Mouse (Mus musculus) liver, adult (tissue): Measurements from ENCODE around the gene Gm20388.

Experiments used
- GATA4 ChIP-seq: IDR thresholded peaks from 2 replicates; pipeline ENCODE4 v1.6.1; 2014; ENCODE audit warnings: mild to moderate bottlenecking, low read length; ENCODE audit not compliant: insufficient replicate concordance

Gm20388 gene

DNA sequence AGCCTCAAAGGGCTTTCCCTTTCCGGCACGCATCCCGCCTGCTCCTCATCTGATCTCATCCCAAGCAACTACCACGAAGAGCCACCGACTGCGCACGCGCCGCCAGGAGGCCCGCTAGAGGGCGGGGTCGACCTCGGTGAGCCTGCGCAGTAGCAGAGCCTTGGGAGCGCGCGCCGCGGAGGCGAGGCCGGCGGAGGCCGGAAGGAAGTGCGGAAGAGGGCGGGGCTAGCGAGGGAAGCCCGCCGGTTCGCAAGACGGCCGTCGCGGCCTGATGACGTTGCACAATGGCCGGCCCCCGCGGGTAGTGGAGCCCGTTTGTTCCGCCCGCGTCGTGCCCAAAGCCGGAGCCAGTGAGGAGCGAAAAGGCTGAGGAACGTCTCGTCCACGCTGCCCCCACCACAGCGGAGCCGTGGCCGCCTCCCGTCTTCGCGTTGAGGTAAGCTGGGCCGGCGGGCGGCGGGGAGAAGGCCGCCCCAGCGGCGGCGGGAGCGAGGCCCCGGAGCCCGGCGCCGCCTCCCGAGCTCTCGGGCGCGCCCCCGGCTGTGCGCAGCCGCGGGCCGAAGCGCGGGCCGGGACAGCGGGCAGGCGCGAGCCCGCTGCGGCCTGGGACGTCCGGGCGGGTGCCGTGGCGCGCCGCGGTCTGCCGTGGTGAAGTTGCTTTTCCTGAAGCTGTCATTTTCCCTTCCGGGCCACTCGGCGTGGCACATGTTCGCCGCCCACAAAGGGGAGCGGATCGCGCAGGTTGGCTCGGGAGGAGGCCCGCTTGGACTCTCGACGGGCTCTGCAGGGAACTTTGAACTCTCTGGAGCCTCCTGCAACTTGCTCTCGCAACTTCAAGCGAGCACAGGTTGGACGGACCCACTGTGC, 2466.0 kb downstream of the Gm20388 start, which contains the start of gene Zc3h18:
Gene Zc3h18 (plus strand): TSS at position 245 of the 867 bp plus-strand sequence.
- TF ChIP-seq GATA4: peak; percentile 47; the same call in 1 of the 2 replicates

DNA sequence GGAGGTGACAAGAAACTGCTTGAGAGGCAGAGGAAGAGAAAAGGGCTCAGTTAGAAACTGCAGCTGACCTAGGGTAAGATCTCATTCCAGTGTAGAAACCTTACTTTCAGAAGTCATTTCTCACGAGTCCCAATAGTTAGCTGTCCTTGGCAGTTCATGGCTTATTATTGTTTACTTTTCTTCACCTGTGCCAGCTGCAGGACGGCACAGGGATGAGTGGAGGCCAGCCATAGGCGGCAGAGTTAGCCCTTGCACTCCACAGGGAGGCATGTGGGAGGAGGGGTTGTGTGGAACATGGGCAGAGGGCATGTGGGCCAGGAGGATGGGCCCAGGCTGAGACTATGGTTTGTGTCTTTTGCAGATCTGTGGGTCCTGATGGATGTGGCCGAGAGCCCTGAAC, 2472.4 kb downstream of the Gm20388 start:
- TF ChIP-seq GATA4: no peak

DNA sequence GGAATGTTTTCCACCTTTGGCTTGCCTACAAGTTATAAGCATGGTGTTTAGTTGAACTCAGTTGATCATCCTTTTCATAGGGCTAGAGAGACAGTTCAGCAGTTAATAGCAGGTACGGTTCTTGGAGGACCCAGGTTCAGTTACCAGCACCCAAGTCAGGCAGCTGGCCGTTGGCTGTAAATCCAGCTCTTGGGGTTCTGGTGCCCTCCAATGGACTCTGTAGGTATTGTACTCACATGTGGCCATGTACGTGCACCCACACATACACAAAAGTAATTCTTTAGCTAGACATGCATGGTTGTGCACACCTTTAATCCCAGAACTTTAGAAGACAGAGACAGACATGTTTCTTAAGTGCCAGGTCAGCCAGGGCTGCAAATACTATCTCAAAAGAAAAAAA, 2478.7 kb downstream of the Gm20388 start:
- no peak for TF ChIP-seq GATA4

DNA sequence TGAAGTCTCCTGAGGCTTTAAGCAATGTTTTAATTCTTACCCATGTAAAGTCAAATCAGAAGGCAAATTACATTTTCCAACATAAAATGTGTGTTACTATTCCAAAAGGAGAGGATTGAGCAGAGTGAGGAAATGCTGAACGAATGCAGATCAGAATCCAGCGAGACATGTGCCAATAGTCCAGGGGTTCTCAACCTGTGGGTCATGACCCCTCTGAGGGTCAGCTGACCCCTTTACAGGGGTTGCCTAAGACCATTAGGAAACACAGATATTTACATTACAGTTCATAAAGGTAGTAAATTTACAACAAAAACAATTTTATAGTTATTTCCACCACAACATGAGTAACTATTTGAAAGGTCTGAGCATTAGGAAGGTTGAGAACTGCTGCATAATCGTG, 2480.1 kb downstream of the Gm20388 start:
- TF ChIP-seq GATA4: no peak

DNA sequence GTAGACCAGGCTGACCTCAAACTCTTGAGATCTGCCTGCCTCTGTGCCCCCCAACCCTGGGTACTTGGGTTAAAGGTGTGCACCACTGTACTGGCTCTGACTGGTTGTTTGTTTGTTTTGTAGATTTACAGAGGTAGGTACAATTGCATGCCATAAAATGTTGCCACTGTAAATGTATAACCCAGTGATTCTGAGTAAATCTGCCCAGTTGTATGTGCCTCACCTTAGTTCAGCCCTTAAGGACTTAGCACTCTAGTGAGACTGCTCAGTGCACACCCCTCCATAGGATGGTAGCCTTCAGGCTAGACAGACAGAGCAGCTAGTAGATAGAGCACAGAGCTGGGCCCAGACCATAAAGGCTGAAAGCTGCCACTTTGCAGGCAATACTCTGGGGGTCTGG, 2483.1 kb downstream of the Gm20388 start:
- no peak for TF ChIP-seq GATA4

DNA sequence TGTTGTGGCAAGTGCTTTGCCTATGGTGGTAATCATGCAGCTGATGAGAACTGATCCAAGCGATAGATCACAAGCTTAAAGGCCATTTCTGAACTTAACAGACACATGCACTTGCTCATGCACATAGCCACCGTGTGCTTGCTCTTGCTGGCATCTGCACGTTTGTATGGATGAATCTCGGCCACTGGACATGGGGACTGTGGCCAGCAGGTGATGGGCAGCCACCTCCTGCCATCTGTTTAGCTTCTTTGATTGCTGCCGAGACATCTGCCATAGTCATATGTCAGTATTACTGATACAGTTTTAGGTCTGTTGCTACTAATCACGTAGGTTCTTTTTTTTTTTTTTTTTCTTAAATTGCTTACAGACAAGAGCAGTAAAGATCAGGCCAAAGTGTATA, 2484.7 kb downstream of the Gm20388 start:
- no peak for TF ChIP-seq GATA4

DNA sequence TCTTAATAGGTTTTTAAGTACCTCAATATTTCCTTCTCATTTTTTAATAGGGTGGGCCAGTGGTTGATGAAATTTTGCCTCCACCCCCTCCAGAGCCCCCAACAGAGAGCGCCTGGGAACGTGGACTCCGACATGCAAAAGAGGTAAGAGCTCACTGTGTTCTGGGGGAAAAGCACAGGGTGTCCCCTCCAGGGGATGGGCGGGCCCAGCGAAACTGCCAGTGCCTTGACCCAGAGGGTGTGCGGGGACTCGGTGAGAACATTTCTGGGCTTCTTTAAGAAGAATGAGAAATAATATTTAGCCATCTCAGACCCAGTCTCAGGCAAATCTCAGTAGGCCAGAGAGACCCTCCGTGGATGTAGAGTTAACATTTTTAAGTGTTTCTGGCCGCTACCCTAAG, 2487.5 kb downstream of the Gm20388 start:
- no peak for TF ChIP-seq GATA4

DNA sequence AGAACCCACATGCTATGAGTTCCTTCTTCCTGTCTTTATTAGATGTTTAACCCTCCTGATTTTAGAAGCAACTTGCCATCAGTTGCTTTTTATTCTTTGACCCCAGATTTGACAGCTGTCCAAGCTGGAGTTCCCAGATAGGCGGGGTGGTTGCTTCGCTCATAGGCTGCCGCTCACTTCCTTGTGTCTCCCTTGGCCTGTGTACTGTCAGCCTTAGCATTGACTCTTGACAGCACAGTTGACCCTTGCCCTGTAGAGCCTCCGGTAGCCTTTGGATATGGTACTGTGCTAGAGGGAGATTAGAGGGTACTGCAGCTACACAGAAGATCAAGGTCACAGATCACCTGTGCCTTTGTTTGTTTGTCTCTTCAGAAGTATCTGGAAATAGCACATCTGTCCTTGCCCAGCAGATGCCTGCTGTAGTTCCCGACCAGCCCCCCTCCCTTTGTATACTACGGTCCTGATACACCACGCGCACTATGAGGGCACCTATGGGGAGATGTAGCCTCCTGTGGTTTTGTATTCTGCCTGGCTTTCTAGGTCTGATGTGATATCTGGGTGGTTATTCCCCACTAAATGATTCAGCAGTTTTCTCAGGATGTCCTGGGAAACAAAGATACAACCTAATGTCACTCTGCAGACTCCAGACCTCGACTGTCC, 2494.6 kb downstream of the Gm20388 start:
- no peak for TF ChIP-seq GATA4

DNA sequence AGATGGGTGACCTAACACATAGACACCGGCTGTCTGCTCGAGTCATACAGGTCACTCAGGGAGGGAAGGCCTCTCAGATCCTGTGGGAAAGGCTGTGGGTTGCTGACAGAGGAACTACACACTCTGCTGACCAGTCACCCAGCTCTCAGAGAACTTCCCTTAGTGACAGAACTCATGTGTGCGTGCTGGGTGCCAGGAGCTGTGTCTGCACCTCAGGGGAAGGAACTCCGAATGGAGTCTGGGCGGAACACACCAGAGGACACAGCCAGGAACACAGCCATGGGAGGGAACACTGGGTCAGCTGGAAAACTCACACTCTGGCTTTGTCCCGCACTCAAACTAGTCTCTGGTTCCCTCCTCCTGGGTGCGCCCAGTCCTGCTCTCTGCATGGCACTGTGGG, 2497.0 kb downstream of the Gm20388 start:
- no peak for TF ChIP-seq GATA4

DNA sequence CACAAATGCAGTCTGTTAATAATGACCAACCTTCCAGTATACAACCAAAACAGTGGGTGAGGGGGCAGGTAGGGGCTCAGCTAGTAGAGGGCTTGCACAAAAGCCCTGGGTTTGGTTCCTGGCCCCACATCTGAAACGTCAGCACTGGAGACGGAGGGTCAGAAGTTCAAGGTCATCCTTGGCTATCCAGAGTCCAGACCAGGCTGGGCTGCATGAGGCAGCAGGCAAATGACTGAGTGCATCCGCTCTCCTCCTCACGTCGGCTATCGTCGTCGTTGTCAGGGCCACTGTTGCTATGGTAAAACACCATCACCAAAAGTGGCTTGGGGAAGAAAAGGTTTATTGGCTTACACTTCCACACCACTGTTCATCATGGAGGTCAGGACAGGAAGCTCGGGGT, 2503.7 kb downstream of the Gm20388 start:
- TF ChIP-seq GATA4: no peak

DNA sequence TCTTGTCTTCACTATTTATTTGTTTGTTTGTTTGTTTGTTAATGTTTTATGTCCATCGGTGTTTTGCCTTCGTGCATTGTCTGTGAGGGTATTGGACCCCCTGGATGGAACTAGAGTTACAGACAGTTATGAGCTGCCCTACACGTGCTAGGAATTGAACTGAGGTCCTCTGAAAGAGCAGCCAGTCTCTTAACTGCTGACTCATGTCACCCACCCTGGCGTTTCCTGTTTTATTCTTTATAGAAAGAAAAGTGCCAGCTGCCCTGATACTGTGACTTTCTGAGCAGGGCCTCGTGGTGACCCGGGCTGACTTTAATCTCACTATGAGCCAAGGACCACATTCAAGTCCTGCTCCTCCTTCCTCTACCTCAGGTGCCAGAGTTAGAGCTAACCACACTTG, 2504.9 kb downstream of the Gm20388 start:
- TF ChIP-seq GATA4: no peak

DNA sequence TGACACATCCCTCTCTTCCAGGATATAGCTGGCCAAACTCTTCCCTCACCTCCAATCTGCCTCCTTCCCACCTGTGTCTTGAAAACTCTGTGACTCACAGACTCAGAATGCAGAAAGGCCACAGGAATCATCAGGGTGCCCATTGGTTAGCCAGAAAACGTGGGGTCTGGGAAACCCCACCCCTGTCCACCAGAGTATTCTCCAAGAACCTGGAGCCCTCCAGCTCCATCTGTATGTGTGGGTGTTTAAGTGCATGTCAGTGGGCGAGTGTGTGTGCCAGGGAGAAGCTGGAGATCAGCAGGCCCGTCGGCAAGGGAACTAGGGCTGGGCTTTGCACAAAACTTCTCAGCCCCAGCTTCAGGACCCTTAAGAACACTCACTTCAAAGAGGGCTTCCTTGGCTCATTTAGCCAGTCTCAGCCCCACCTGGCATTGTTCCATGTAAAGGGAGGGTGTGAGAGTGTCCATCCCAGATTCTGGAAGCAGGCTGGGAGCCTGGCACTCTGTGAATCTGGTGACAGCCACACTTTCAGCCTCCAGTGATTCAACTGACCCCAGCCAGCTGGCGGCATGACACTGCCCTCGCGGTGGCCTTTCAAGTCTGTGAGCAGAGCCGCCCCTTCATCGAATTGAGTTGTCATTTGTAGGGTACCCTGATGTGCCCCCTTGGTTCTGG, 2509.4 kb downstream of the Gm20388 start:
- no peak for TF ChIP-seq GATA4

DNA sequence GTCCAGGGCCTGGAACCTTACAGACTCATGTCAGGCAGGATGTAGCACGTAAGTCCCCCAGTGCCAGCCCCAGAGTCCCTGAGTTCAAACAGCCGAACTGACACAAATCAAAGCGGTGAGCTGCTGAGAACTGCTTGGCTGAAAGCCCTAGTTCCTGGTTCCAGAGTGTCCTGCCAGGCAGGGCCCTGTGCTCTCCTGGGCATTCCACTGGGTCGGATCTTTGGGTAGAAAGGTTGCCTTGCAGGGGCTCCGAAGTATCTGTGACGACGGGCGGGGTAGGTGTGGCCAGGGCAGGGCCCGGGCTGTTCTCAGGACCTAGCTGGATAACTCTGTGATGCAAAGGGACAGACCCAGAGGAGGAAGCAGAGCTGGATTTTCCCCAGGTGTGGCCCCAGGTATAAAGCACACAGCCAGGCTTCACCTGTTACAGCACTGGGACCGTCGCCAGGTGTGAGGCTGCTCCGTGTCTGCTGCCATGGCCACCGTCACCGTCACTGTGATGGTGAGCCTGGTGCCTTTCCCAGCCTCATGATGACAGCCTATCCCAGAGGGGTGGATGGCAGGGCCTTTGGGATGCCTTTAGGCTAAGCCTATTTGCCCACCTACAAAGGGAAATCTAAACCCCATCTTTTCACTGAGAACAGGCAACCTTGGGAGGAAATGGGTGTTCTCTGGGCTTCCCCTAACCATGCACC, 2510.9 kb downstream of the Gm20388 start, which contains the start of gene Il17c:
Gene Il17c (plus strand): TSS at position 645 of the 695 bp plus-strand sequence.
- no peak for TF ChIP-seq GATA4

DNA sequence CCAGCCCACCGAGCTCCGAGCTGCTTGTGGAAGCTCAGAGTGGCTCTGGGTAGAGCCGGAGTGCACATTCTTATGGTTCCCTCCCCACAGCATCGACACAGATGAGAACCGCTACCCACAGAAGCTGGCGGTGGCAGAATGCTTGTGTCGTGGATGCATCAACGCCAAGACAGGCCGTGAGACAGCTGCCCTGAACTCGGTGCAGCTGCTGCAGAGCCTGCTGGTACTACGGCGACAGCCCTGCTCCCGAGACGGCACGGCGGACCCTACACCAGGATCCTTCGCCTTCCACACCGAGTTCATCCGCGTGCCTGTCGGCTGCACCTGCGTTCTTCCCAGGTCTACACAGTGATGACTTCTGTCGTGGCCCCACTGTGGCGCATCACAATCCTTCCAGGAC, 2512.6 kb downstream of the Gm20388 start:
- TF ChIP-seq GATA4: no peak

DNA sequence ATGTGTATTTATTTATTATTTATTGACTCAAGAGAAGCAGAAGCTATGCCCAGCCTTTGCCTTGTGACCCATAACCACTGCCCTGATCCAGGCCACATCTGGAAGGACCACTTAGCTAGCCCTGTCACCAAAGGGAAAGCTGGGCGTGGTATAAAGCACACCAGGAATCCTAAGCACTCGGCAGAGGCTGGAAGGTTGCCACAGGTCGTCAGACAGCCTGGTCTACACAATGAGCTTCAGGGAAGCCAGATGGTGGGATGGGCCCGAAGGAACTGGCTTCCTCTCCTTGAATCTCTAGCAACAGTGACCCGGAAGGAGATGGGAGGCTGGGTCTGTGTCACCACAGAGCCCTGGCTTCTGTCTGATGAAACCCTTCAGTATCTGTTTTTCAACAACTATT, 2513.0 kb downstream of the Gm20388 start:
- no peak for TF ChIP-seq GATA4
